Mouse (Mus musculus) hindbrain, embryonic 10.5 days (tissue): Measurements from ENCODE around the gene Ice1. TPM values are rescaled to one million over a fixed set of nuclear protein-coding genes. Genes with fewer than 3 reads are reported as not detected.
A peak's percentile ranks its signal among the peaks of the same experiment; 100 is the strongest.

Source experiments
- DNase-seq: peaks from one replicate; pipeline ENCODE4 v3.0.0-alpha.2; 2017; ENCODE audit warnings: low spot score
- H3K27ac ChIP-seq: fragments of 300-500 bp; sonication (generic); 2 replicates; pipeline ENCODE4 v1.5.1; 2016; ENCODE audit warnings: mild to moderate bottlenecking, moderate library complexity
- H3K27me3 ChIP-seq: fragments of 300-500 bp; sonication (generic); 2 replicates; pipeline ENCODE4 v1.6.1; 2016; ENCODE audit warnings: mild to moderate bottlenecking; ENCODE audit not compliant: poor library complexity, insufficient read depth, severe bottlenecking
- H3K36me3 ChIP-seq: fragments of 300-500 bp; sonication (generic); 2 replicates; pipeline ENCODE4 v1.6.1; 2016; ENCODE audit warnings: mild to moderate bottlenecking, moderate library complexity
- H3K4me1 ChIP-seq: fragments of 300-500 bp; sonication (generic); replicated peaks from 2 replicates; pipeline ENCODE4 v1.6.1; 2016; ENCODE audit warnings: mild to moderate bottlenecking
- H3K4me3 ChIP-seq: fragments of 300-500 bp; sonication (generic); 2 replicates; pipeline ENCODE4 v1.5.1; 2016; ENCODE audit warnings: mild to moderate bottlenecking, moderate library complexity
- H3K9me3 ChIP-seq: fragments of 300-500 bp; sonication (generic); 2 replicates; pipeline ENCODE4 v1.6.1; 2016; ENCODE audit warnings: mild to moderate bottlenecking, moderate library complexity
- WGBS: fragments of 180-500 bp; shearing (Covaris S2); methylation state at CpG from one replicate; pipeline ENCODE4 v1.1.7; 2016; 5-methylcytosine and 5-hydroxymethylcytosine counted together
- polyA plus RNA-seq: library from polyadenylated mRNA; unstranded; fragments of >200 nt; fragmentation: Nextera tagmentation; extraction: Ambion mirVana; gene quantifications from 2 replicates; pipeline ENCODE4 v1.2.1, GENCODE M21; 2016

Ice1 gene
- polyA plus RNA-seq = 19.0 and 21.9 TPM in 2 replicates

- 0 out of 2 replicates have a peak, but pooled peaks cover 2% of the 10 kb centered on the region for H3K9me3 ChIP-seq
- no peaks in the 10 kb centered on the region for H3K36me3 ChIP-seq
- H3K27me3 ChIP-seq = peaks cover 4% of the 10 kb centered on the region; the same call in 1 of the 2 replicates
- no peak for DNase-seq
- H3K4me1 ChIP-seq = peaks cover 24% of the 10 kb centered on the region
- H3K4me3 ChIP-seq = peak within 1 kb of the TSS; percentile 91
- H3K27ac ChIP-seq = peak within 1 kb of the TSS; percentile 98
- WGBS = under 1% methylated on average over 39 of the region's 39 CpGs
Measured at GRCm38 (mm10) chr13:70637282-70637661, at the start of gene Ice1. Ice1 (minus strand) TSS chr13:70637634.

GRCm38 (mm10) chr13:70685825-70686224 lies 48.4 kb upstream of the Ice1 start:
- 0 out of 2 replicates have a peak overlapping the region, but pooled peaks have one; percentile 53 for H3K27ac ChIP-seq
- no peak for DNase-seq
- no peaks in the 10 kb centered on the region for H3K36me3 ChIP-seq
- no peak overlapping the region for H3K4me3 ChIP-seq
- no peaks in the 10 kb centered on the region for H3K9me3 ChIP-seq
- H3K4me1 ChIP-seq = peaks cover 12% of the 10 kb centered on the region
- H3K27me3 ChIP-seq = no peaks in the 10 kb centered on the region
- 79% methylated on average over 5 of the region's 5 CpGs for WGBS

DNA sequence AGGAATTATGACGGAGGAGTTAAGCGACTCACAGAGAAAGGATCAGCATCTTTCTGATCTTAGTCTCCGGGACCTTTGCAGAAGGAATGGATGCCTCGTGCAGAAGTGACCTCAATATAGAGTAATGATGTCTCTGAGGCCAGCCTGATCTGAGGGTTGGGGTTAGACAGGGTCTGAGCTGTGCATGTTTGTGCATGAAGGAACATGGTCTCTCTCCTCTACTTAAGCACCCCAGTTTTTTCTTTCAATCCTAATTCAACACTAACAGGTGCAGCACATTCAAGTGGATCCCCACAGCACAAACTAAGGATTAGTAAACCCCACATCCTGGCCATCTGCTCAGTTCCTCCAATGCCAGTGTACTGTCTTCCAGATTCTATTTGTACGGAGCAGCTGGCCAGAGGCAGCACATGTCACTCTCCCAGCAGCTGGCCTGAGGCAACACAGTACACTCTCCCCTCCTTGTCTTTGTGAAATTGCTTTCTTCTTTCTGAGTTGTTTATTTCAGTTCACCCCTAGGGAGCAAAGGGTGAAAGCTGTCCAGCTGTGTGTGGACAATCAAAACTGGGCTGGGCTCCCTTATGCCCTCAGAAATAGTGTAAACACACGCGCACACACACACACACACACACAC lies 47.7 kb upstream of the Ice1 start:
- H3K4me1 ChIP-seq = peaks cover 12% of the 10 kb centered on the region
- H3K27me3 ChIP-seq = no peaks in the 10 kb centered on the region
- DNase-seq = peak; percentile 36
- peak overlapping the region; percentile 17; the same call in 1 of the 2 replicates for H3K27ac ChIP-seq
- no peaks in the 10 kb centered on the region for H3K9me3 ChIP-seq
- H3K36me3 ChIP-seq = no peaks in the 10 kb centered on the region
- H3K4me3 ChIP-seq = no peak overlapping the region
- 67% methylated on average over 7 of the region's 7 CpGs for WGBS

DNA sequence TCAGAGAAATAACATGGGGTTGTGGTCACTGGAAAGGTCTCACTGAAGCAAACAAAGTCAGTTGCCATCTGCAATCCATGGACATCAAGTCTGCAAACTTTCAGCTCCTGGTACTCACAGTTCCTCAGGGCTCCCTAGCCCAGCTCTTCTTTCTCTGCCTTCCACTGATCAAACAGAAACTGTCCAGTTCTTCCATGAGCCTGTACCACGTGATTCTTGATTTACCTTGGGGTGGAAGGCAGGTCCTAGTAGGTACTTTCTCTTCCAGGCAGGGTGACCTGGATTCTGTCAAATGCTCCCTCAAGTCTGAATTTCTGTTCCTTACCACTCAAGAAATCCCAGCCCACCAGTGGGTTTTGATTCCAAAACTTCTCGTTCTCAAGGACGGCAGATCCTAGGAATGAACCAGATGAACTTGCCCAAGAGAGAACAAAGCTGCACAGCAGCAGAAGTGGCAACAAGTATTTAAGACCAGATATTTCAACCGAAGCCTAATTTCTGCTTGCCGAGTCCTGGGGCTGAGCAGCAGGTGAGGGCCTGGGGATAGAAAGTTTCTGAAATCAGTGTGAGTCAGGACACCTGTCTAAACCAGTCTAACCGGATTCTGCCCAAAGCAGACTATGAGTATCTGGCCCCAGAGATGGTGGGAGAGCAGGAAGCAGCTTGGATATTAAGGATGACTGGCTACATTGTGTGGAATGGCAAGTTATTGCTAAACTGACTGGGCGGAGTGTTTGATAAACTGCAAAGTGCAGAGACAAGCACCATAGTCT lies 44.2 kb upstream of the Ice1 start:
- Histone ChIP-seq H3K4me1 (peaks cover 12% of the 10 kb centered on the region), H3K27me3 (no peaks in the 10 kb centered on the region), H3K9me3 (no peaks in the 10 kb centered on the region), H3K4me3 (no peak overlapping the region), H3K27ac (no peak overlapping the region; the same call in 1 of the 2 replicates), H3K36me3 (no peaks in the 10 kb centered on the region)
- no peak for DNase-seq
- WGBS = 82% methylated on average over 7 of the region's 7 CpGs

DNA sequence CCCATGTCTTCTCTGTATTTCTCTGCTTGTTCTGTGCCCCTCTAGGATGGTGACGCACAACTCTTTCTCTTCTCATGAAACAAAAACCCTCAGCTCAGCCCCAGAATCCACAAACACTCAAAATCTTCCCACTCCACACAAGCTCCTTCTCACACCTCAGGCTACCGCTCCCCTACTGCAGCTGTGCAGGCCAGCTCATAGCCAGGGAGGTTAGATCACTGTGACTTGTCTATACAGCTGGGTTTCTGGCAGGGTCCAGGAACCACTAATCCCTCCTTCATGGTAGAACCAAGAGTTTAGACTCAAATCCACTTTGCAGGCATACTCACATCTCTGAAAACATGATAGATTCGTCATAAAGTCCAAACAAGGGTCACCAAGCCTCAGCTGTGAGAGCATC lies 42.9 kb upstream of the Ice1 start:
- Histone ChIP-seq H3K4me3 (no peak overlapping the region), H3K36me3 (no peaks in the 10 kb centered on the region), H3K9me3 (no peaks in the 10 kb centered on the region), H3K4me1 (peaks cover 5% of the 10 kb centered on the region), H3K27ac (no peak overlapping the region), H3K27me3 (no peaks in the 10 kb centered on the region)
- WGBS = 88% methylated on average over 3 of the region's 3 CpGs
- DNase-seq = no peak

GRCm38 (mm10) chr13:70677689-70678088 lies 40.3 kb upstream of the Ice1 start:
- Histone ChIP-seq H3K4me1 (no peaks in the 10 kb centered on the region), H3K36me3 (no peaks in the 10 kb centered on the region), H3K27me3 (no peaks in the 10 kb centered on the region), H3K27ac (no peak overlapping the region), H3K9me3 (no peaks in the 10 kb centered on the region), H3K4me3 (no peak overlapping the region)
- 84% methylated on average over 5 of the region's 5 CpGs for WGBS
- DNase-seq = no peak

GRCm38 (mm10) chr13:70676243-70677183 lies 39.1 kb upstream of the Ice1 start:
- no peak for DNase-seq
- Histone ChIP-seq H3K27ac (no peak overlapping the region), H3K4me3 (no peak overlapping the region), H3K9me3 (no peaks in the 10 kb centered on the region), H3K4me1 (no peaks in the 10 kb centered on the region), H3K27me3 (no peaks in the 10 kb centered on the region), H3K36me3 (no peaks in the 10 kb centered on the region)
- 72% methylated on average over 20 of the region's 20 CpGs for WGBS

- no peak overlapping the region for H3K27ac ChIP-seq
- no peaks in the 10 kb centered on the region for H3K9me3 ChIP-seq
- H3K27me3 ChIP-seq = no peaks in the 10 kb centered on the region
- 94% methylated on average over 10 of the region's 10 CpGs for WGBS
- H3K4me3 ChIP-seq = no peak overlapping the region
- no peaks in the 10 kb centered on the region for H3K36me3 ChIP-seq
- DNase-seq = no peak
- H3K4me1 ChIP-seq = 0 out of 2 replicates have a peak, but pooled peaks cover 4% of the 10 kb centered on the region
Measured at GRCm38 (mm10) chr13:70674998-70675397, 37.6 kb upstream of the Ice1 start.

DNA sequence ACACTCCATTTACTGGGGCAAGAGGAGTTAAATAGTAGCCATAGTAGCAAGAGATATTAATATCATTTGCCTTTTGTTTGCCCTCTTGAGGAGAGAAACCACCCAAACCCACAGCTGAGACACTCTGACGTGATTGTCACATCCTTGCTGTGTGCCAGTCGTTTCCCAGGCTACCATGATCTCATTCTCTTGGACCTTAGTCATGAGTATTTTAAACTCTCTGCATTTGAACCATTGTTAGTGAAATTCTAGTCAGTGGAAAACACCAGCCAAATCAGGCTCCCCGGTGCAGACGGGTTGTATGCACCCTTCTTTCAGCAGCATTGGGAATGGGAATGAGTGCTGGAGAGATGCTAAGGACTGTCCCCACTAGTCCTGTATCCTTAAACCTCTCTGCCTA lies 32.6 kb upstream of the Ice1 start:
- Histone ChIP-seq H3K4me1 (0 out of 2 replicates have a peak, but pooled peaks cover 4% of the 10 kb centered on the region), H3K27ac (no peak overlapping the region), H3K27me3 (no peaks in the 10 kb centered on the region), H3K36me3 (no peaks in the 10 kb centered on the region), H3K4me3 (no peak overlapping the region), H3K9me3 (no peaks in the 10 kb centered on the region)
- DNase-seq = no peak
- 77% methylated on average over 4 of the region's 4 CpGs for WGBS

DNA sequence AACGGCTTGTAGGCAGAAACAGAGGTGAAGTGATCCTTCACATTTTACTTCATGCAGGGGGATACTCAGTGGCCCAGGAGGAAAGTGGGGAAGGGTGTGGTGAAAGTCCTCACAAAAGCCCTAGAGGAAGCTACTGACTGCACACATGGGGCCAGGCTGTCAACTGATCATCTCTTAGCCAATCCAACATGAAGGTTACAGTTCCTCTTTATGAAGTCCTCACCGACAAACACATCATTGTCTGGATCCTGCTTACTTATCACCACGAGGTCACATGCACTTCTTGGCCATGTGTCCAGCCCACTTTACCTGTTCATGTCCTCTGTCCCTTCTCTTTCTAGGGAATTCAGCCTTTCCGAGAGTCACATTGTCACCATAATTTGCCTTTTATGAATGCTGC lies 22.3 kb upstream of the Ice1 start:
- H3K27me3 ChIP-seq = no peaks in the 10 kb centered on the region
- no peak overlapping the region for H3K4me3 ChIP-seq
- no peaks in the 10 kb centered on the region for H3K36me3 ChIP-seq
- DNase-seq = no peak
- no peak overlapping the region for H3K27ac ChIP-seq
- H3K4me1 ChIP-seq = peaks cover 1% of the 10 kb centered on the region
- H3K9me3 ChIP-seq = 0 out of 2 replicates have a peak, but pooled peaks cover 4% of the 10 kb centered on the region
- 85% methylated on average over 4 of the region's 4 CpGs for whole genome bisulfite sequencing

DNA sequence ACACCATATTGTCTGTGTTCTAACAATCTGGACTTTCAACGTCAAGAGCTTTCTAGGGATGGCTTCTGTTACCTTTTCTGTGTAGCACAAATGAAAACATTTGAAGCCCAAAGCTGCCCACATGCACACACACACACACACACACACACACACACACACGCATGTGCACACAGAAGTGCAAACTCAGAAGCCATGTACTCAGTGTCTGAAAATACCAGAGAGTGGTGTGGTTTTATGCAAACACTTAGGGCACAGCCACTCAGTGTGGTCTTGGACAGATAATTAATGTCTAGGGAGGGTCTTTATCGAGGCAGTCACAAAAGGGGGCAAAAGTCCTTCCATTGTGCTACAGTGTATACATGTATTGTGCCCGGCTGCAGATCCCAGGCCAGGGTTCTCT lies 19.3 kb upstream of the Ice1 start:
- Histone ChIP-seq H3K4me1 (peaks cover 6% of the 10 kb centered on the region), H3K27me3 (no peaks in the 10 kb centered on the region), H3K9me3 (no peaks in the 10 kb centered on the region), H3K36me3 (no peaks in the 10 kb centered on the region), H3K27ac (no peak overlapping the region), H3K4me3 (no peak overlapping the region)
- no peak for DNase-seq
- 79% methylated on average over 4 of the region's 4 CpGs for WGBS

- no peak for DNase-seq
- Histone ChIP-seq H3K4me3 (no peak overlapping the region), H3K27ac (no peak overlapping the region), H3K36me3 (no peaks in the 10 kb centered on the region), H3K27me3 (no peaks in the 10 kb centered on the region), H3K4me1 (peaks cover 6% of the 10 kb centered on the region), H3K9me3 (no peaks in the 10 kb centered on the region)
- 77% methylated on average over 8 of the region's 8 CpGs for WGBS
Measured at GRCm38 (mm10) chr13:70656329-70656728, 18.9 kb upstream of the Ice1 start.
